Mouse (Mus musculus) left cerebral cortex, adult 8-10 months (tissue): Measurements from ENCODE around the gene Dtx3. TPM values are rescaled to one million over a fixed set of nuclear protein-coding genes. Genes with fewer than 3 reads are reported as not detected.

Experiments used
- total RNA-seq, 4 experiments: library from RNA; stranded (reverse); gene quantifications; 2 replicates each; pipeline ENCODE4 v1.2.4; 2022

Dtx3 gene
- total RNA-seq, 4 experiments from 2014 or later: 211 to 218 (median 216) TPM

Other genes starting within 250 kb of the Dtx3 start
- 10 to 100 TPM; 74.8 to 83.4 (median 82.5) TPM for gene Ctdsp2, start 217.0 kb downstream of the Dtx3 start, total RNA-seq
- gene Avil, start 195.0 kb downstream of the Dtx3 start, total RNA-seq: under 1 TPM; 0.13 to 0.21 (median 0.17) TPM
- 10 to 100 TPM; 22.8 to 36.1 (median 30.0) TPM for gene Tsfm, start 164.9 kb downstream of the Dtx3 start, total RNA-seq
- gene Mettl1, start 154.3 kb downstream of the Dtx3 start, total RNA-seq: 10 to 100 TPM; 10.4 to 11.8 (median 11.2) TPM
- under 1 TPM in 3 of 4 experiments, not detected in 1; 0.11 to 0.30 (median 0.14) TPM for gene Eef1akmt3, start 154.2 kb downstream of the Dtx3 start, total RNA-seq
- under 1 TPM; 0.30 to 0.46 (median 0.41) TPM for gene Cyp27b1, start 147.5 kb downstream of the Dtx3 start, total RNA-seq
- gene March9, start 135.5 kb downstream of the Dtx3 start, total RNA-seq: 10 to 100 TPM; 19.8 to 21.5 (median 21.2) TPM
- 10 to 100 TPM; 79.8 to 91.4 (median 85.4) TPM for gene Cdk4, start 132.2 kb downstream of the Dtx3 start, total RNA-seq
- gene Tspan31, start 125.5 kb downstream of the Dtx3 start, total RNA-seq: 10 to 100 TPM; 60.9 to 63.2 (median 62.1) TPM
- gene Agap2, start 120.4 kb downstream of the Dtx3 start, total RNA-seq: 100 to 1,000 TPM; 595 to 685 (median 631) TPM
- gene Os9, start 74.6 kb downstream of the Dtx3 start, total RNA-seq: 100 to 1,000 TPM; 112 to 130 (median 122) TPM
- 100 to 1,000 TPM; 105 to 118 (median 112) TPM for gene B4galnt1, start 30.5 kb downstream of the Dtx3 start, total RNA-seq
- gene Slc26a10, start 15.1 kb downstream of the Dtx3 start, total RNA-seq: 1 to 10 TPM; 5.8 to 7.4 (median 6.9) TPM
- 100 to 1,000 TPM; 153 to 178 (median 174) TPM for gene Arhgef25, start 5.6 kb downstream of the Dtx3 start, total RNA-seq
- 100 to 1,000 TPM; 104 to 112 (median 106) TPM for gene Pip4k2c, start 15.9 kb upstream of the Dtx3 start, total RNA-seq
- gene Kif5a, start 67.6 kb upstream of the Dtx3 start, total RNA-seq: 1,000 to 10,000 TPM; 1,113 to 1,308 (median 1,238) TPM
- gene Dctn2, start 70.6 kb upstream of the Dtx3 start, total RNA-seq: 100 to 1,000 TPM; 254 to 263 (median 254) TPM
- 10 to 100 TPM; 32.5 to 53.7 (median 44.4) TPM for gene Mbd6, start 93.3 kb upstream of the Dtx3 start, total RNA-seq
- 10 to 100 TPM; 54.2 to 61.3 (median 56.8) TPM for gene Mars, start 116.1 kb upstream of the Dtx3 start, total RNA-seq
- 1 to 10 TPM in 2 of 4 experiments, under 1 TPM in 2; 0.74 to 2.6 (median 1.6) TPM for gene Arhgap9, start 126.2 kb upstream of the Dtx3 start, total RNA-seq
- gene Gli1, start 146.2 kb upstream of the Dtx3 start, total RNA-seq: 1 to 10 TPM; 2.9 to 5.4 (median 3.2) TPM
- gene Inhbe, start 158.7 kb upstream of the Dtx3 start, total RNA-seq: under 1 TPM; 0.09 to 0.18 (median 0.16) TPM
- not detected for gene Inhbc, start 174.7 kb upstream of the Dtx3 start, total RNA-seq
- 100 to 1,000 TPM; 247 to 279 (median 255) TPM for gene R3hdm2, start 184.6 kb upstream of the Dtx3 start, total RNA-seq